Mouse (Mus musculus) liver, adult 2 months (tissue): Measurements from ENCODE around the gene Tecta.

Source experiments
- CTCF ChIP-seq: fragments of 200-500 bp; IDR thresholded peaks from 2 replicates; pipeline ENCODE4 v1.5.1; 2011; ENCODE audit warnings: low read depth, low read length, control low read depth
- POLR2A ChIP-seq: fragments of 200-500 bp; IDR thresholded peaks from 2 replicates; pipeline ENCODE4 v1.6.1; 2011; ENCODE audit warnings: low read length, control low read depth; ENCODE audit not compliant: insufficient read depth; ENCODE audit errors: extremely low read depth

GRCm38 (mm10) chr9:42303894-42304293 lies 95.8 kb downstream of the Tecta start:
- no peak for TF ChIP-seq CTCF
- TF ChIP-seq POLR2A = no peak
